Mouse (Mus musculus) layer of hippocampus, postnatal 25 days (tissue): Measurements from ENCODE around the gene Lama5. TPM values are rescaled to one million over a fixed set of nuclear protein-coding genes. Genes with fewer than 3 reads are reported as not detected.

ENCODE experiments used
- DNase-seq, 2 experiments: peaks; one replicate each; pipeline ENCODE4 v3.0.0; 2022; ENCODE audit warnings: mixed read lengths in 2 of 2, low spot score in 1 of 2; ENCODE audit errors: extremely low spot score in 1 of 2
- microRNA-seq, 2 experiments: library from miRNA; unstranded; fragments of <30 nt; microRNA quantifications; one replicate each; pipeline ENCODE4 v1.2.0; 2021
- total RNA-seq, 2 experiments: library from RNA; stranded (reverse); gene quantifications; 2 replicates each; pipeline ENCODE4 v1.2.3; 2021

Lama5 gene
- total RNA-seq, 2 experiments from 2014 or later: 5.7 to 10.2 TPM

DNA sequence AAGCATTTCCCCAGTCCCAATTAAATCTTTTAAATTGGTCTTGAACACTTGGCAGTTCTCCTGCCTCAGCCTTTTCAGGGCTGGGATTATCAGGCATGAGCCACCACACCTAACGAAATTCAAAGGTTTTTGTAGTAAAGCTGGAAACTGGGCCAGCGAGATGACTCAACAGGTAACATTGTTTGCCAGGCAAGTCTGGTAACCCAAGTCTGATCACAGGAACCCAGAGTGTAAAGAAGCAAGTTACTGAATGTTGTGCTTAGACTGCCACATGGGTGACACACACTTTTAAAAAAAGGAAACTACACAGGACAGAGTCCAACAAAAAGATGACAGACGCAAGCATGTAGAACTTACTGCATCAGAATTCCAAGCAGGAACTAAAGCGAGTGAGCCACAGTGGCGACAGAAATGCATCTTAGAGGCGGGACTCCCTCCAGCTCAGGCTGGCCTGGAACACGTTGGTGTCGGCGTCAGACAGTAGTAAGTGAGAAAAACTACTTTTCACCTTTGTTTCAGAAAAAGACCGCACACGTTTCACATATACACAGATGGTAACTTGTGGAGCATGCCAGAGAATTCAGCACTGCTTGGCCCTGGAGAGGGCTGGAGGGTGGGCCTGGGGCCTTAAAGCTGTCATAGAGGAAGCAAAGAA is 55.4 kb downstream of the Lama5 start:
- no peak for DNase-seq

DNA sequence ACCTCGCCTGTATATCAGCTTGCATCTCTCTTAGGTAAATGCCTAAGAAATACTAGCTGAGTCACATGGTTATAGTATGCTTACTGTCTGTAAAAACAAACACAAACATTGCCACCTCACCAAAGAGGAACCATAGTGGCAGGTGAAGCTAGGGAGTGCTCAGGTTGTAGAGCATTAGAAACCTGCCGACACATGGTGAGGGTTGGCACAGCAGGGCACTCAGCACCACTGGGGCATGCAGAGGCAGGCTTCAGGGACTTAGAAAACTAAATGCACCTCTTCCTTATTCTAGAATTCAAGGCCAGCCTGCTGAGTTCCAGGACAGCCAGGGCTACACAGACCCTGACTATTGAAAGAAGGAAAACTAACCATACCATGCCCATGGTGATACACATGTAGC is 58.8 kb downstream of the Lama5 start:
- no peak for DNase-seq

DNA sequence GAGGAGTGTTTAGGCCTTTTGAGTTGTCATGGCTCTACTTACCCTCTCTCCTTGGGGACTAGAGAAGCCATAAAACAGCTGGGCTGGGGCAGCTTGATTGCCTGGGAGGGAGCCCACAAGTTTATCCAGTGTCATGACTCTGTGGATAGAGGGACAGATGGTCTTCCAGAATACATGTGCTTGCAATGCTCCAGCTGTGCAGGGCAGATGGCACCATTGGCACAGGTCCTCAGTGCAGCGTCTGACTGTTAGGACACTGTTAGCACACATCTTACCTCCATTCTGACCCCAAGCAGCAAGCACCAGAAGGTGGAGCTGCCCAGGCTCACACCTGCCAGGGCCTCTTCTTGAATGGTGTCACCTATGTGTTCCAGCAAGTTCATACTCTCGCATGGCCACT is 59.8 kb downstream of the Lama5 start:
- DNase-seq: no peak

DNA sequence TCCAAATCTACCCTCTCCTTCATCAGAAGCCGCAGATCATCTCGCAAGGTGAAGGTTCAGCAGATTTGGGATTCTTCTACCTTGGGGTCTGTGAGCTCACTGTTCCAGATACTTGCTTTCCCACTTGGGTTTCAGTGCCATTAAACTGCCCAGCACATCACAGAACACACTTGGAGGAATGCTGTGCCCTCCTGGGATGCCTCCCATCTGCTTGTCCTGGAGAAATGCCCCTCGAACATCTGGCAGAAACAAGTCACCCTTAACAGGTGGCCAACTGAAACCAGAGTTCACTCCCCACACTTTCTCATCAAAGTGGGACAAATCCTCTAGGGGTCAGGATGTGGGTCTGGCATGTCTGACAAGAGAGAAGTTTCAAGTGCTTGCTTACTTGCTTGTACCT is 67.0 kb downstream of the Lama5 start:
- DNase-seq: no peak

DNA sequence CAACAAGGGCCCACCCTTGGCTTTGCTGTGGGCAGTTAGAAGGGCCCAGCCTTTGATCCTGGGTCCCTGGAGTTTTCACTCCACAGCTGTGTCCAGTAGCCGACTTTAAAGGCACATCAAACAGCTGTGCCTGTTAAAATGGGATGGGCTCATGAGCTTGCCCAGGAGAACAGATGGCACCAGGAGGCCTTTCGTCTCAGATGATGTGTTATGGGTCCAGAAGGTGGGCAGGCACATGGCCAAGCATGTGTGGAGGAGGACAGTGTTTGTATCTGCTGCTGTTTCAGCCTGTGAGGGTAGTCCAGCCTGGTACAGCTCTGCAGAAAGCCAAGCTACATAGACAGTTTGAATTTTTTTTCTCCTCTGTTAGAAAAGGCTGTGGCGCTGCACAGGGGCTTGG is 70.9 kb downstream of the Lama5 start:
- no peak for DNase-seq

DNA sequence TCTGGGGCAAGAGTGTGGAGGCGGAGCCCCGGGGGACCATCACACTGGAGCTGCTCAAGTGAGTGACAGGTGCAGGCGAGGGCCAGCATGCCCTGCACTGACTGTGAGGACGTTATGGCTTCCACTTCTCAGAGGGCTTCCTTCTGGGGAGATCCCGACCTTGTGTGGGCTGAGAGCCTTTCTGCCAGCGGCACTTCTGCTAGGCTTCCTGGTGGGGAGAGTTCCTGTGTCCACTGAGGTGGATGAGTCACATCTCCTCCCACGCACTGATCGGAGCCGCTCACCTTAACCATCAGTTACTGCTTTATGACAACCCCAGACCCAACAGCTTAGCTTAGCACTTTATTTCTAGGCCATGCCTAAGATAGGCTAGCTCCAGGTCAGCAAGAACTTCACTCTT is 77.1 kb downstream of the Lama5 start:
- DNase-seq: no peak

DNA sequence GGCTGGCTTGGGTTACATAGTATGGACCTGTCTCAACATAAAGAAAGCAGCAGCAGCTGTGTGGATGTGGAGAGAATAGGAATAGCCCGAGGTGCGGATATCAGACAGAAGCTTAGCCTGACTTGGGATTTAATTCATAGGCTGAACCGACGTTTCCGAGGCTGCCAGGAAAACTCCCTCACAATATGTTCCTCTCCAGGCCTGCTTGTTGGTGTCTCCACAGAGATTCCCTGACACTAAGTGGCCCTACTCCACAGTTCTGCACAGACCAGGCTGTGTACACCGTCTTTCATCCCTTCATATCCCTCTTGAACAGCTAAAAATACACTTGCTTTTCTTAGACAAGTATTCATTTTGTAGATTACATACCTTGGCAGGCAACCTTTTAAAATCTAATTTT is 78.3 kb downstream of the Lama5 start:
- DNase-seq: peak in 1 of 2 experiments; percentile 11

DNA sequence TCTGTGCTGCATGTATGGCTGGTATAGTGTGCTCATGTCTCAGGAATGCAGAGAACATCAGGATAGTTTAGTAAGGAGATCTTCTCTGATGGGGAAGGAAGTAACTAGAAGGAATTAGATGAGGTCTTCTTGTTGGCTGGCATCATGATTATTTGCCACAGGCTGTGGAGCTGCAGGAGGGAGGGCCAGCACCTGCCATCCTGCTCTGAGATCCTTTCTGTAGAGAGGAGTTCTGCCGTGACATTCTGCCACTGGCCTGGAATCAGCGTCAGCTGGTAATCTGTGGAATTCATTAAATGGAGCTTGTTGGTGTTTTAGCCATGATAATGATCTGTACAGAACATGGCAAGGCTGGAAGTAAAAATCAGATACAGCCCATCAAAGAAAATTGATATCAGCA is 79.6 kb downstream of the Lama5 start:
- DNase-seq: no peak

DNA sequence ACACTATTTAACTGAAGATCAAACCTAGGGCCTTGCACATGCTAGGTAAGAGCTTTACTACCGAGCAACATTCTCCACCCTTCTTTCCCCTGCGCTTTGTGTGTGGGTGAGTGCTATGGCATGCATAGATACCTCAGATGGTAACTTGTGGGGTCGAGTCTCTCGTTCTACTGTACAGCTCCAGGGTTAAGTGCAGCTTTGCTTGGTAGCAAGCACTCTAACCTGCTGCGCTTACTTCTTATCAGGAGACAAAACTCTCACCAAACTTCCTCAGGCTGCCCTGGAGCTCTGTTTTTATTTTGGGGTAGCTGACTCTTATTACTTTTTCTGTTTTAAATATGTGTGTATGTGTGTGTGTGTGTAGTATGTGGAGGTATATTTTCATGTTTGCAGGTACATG is 90.2 kb downstream of the Lama5 start:
- no peak for DNase-seq

DNA sequence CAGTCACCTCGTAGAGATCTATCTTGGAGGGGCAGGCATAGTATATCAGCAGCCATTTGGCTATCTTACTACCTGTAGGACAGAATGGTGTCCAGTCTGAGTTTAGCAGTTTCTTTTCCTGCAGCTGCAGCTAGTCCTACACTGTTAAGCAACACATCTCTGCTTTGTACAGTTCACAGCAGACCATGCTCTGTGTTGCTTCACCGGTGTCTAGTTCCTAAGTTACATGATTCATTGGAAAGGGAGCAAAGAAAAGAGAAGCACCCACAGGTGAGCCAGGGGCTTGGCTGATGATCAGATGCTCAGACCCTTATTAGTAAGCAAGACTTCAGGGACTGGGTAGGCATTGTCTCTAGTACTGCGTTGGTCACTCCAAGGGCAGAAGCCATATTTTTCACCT is 91.7 kb downstream of the Lama5 start:
- no peak for DNase-seq

DNA sequence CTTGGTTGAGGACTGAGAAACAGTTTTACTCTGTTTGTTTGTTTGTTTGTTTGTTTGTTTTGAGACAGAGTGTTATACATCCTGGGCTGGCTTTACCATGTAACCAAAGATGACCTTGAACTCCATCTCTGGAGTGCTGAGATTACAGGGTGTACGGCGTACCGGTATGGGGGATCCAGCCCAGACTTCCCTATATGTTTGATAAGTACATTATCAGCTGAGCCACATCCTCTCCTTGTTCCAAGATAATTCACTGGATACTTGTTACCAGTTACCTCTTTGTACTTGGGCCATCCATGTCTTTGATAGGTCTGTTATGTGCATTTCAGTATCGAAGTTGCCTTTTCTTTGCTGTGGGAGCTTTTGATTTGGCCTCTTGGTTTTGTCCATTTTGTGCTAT is 92.4 kb downstream of the Lama5 start:
- no peak for DNase-seq

DNA sequence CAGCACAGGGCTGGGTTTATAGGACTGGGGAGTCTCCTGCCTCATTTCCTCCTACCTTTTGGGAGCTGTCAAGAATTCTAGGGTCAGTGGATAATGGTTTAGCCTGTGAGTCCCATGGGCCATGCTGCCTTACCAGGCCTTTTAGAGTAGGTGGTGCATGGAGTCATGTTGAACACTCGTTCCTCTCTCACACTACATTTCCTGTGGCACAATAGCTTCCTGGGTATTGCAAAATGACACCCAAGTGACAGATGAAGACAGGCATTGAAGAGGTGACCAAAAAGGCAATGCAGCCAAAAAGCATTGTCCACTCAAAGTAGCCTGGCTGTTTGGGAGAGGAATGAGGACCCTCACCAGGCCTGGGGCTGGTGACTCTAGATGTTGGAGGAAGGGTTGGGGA is 98.0 kb downstream of the Lama5 start:
- DNase-seq: no peak

Small RNA genes lying within 50 kb of the gene (microRNA-seq; reads per million reads assigned to microRNA genes)
- gene Mir3091: 0 to 0.18 reads per million in 2 experiments
- gene Mir7005: 0 to 0.74 reads per million in 2 experiments

Other genes starting within 250 kb of the Lama5 start
- 10 to 100 TPM; 19.4 to 21.0 TPM for gene Taf4, start 249.2 kb downstream of the Lama5 start, total RNA-seq
- 100 to 1,000 TPM; 101 to 108 TPM for gene Lsm14b, start 200.9 kb downstream of the Lama5 start, total RNA-seq
- gene Psma7, start 183.4 kb downstream of the Lama5 start, total RNA-seq: 100 to 1,000 TPM; 181 to 185 TPM
- 10 to 100 TPM; 37.7 to 43.3 TPM for gene Ss18l1, start 183.3 kb downstream of the Lama5 start, total RNA-seq
- gene Mtg2, start 155.3 kb downstream of the Lama5 start, total RNA-seq: 10 to 100 TPM; 17.6 to 17.9 TPM
- 10 to 100 TPM; 45.3 to 50.7 TPM for gene Hrh3, start 121.4 kb downstream of the Lama5 start, total RNA-seq
- 10 to 100 TPM; 46.6 to 47.0 TPM for gene Osbpl2, start 106.6 kb downstream of the Lama5 start, total RNA-seq
- 100 to 1,000 TPM; 104 to 108 TPM for gene Adrm1, start 54.4 kb downstream of the Lama5 start, total RNA-seq
- gene Rps21, start 31.5 kb upstream of the Lama5 start, total RNA-seq: 100 to 1,000 TPM; 617 to 738 TPM
- gene Cables2, start 47.6 kb upstream of the Lama5 start, total RNA-seq: 10 to 100 TPM; 32.3 to 38.2 TPM
- not detected for gene Rbbp8nl, start 64.0 kb upstream of the Lama5 start, total RNA-seq
- not detected for gene Gata5, start 108.8 kb upstream of the Lama5 start, total RNA-seq
- gene Slco4a1, start 230.4 kb upstream of the Lama5 start, total RNA-seq: 1 to 10 TPM in 1 of 2 experiments, under 1 TPM in 1; 0.96 to 1.2 TPM